Mouse (Mus musculus) T-helper 1 cell (primary cell): Measurements from ENCODE around the gene Tmcc3.

Source experiments
- in situ Hi-C: fragments of 300-600 bp; cut with MboI, MseI; formaldehyde crosslinking; loops from one replicate; pipeline ENCODE4 v1.15.1; 2025; ENCODE audit warnings: high pct_unique_total_duplicates

The Tmcc3 gene

GRCm38 (mm10) chr10:94415950-94416844 lies 104.4 kb downstream of the Tmcc3 start:
- in situ Hi-C loops, result no loop called here

GRCm38 (mm10) chr10:94417643-94418042 lies 105.9 kb downstream of the Tmcc3 start:
- in situ Hi-C loops, result no loop called here

DNA sequence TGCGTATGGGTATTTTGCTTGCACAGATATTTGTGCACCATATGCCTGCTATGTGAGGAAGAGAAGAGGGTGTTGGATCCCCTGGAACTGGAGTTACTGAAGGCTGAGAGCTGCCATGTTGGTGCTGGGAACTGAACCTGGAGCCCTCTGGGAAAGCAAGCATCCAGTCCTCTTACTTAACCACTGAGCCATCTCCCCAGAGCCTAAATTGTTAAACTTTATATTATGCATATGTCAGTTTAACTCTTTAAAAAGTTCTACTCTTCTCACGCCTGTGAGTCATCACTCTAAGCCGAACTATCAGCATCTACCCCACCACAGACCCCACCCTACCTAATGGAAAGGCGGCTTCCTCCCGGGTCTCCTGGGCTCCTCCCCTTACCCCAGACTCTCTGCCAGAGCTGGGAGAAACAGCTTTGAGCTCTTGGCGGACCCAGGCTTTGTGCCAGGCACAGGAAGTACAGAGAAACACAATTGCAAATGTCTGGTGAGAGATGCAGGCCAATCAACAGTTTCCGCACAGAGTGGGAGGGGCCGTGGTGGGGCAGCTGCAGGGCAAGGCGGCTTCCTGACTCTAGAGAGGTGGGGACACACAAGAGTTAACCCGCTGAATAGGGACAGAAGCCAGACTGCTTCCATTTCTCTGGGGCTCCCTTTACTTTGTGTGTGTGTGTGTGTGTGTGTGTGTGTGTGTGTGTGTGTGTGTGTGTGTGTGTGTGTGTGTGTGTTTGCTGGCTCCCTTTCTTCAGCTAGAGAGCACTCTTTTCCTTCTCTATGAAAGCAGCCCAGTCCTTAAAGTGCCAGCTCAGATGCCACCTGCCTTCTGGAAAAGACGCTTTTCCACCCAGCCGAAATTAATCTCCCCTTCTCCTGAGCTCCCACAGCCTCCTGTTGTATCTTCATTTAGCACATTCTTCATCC lies 114.5 kb downstream of the Tmcc3 start:
- in situ Hi-C loops, result no loop called here

GRCm38 (mm10) chr10:94426921-94427270 lies 115.1 kb downstream of the Tmcc3 start:
- in situ Hi-C loops, result no loop called here

GRCm38 (mm10) chr10:94428186-94428942 lies 116.6 kb downstream of the Tmcc3 start:
- in situ Hi-C loops, result no loop called here

- in situ Hi-C loops, result no loop called here
Observed at GRCm38 (mm10) chr10:94430566-94430965, 118.8 kb downstream of the Tmcc3 start.

GRCm38 (mm10) chr10:94432933-94433332 lies 121.2 kb downstream of the Tmcc3 start:
- in situ Hi-C loops, result no loop called here

DNA sequence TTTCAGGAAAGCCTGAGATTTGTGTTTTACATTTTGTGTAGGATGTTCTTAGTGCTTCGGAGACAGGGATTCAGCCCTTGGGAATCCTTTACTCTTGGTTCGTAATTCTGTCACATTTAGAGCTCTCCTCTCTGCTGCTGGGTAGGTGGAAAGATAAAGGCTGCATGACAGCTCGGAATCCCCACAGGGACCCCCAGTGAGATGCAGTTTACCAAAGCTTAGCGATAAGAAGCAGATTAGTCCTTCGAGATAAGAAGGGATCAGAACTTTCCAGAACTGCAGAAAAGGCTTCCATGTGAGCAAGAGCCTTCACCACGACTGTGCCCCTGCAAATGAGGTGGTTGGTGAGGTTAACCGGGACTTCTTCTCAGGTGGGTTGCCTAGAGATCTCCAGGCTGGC lies 122.2 kb downstream of the Tmcc3 start:
- in situ Hi-C loops, result no loop called here

- in situ Hi-C loops, result no loop called here
Observed at GRCm38 (mm10) chr10:94442725-94443124, 131.0 kb downstream of the Tmcc3 start.

GRCm38 (mm10) chr10:94443453-94443852 lies 131.7 kb downstream of the Tmcc3 start:
- in situ Hi-C loops, result no loop called here

GRCm38 (mm10) chr10:94445192-94445591 lies 133.4 kb downstream of the Tmcc3 start:
- in situ Hi-C loops, result no loop called here

DNA sequence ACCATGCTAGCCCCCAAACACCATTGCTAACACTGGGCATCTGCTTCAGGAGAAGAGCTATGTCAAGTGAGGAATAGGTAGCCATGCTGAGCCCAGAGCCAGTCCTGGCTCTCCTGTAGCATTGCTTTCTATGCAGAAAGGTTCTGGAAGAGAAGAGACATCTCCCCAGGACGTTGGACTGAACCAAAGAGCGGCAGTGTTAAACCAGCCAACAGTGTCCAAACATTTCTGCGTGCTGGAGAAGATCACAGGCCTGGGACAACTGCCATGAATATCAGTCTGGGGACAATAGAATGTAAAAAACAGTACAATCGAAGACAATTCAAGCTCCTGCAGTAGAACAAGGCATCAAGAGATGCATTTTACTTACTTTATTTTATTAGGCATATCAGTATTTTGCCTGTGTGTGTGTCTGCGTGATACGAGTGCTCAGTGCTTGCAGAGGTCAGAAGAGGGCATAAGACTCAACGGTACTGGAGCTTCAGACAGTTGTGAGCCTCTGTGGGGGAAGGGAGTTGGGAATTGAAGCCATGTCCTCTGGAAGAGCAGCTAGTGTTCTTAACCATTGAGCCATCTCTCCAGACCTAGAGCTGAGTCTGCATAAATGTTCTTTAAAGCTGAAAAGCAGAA lies 134.7 kb downstream of the Tmcc3 start:
- in situ Hi-C loops, result no loop called here

- in situ Hi-C loops, result no loop called here
Observed at GRCm38 (mm10) chr10:94449676-94450075, 137.9 kb downstream of the Tmcc3 start.

- in situ Hi-C loops, result no loop called here
Observed at GRCm38 (mm10) chr10:94450781-94451180, 139.0 kb downstream of the Tmcc3 start.

DNA sequence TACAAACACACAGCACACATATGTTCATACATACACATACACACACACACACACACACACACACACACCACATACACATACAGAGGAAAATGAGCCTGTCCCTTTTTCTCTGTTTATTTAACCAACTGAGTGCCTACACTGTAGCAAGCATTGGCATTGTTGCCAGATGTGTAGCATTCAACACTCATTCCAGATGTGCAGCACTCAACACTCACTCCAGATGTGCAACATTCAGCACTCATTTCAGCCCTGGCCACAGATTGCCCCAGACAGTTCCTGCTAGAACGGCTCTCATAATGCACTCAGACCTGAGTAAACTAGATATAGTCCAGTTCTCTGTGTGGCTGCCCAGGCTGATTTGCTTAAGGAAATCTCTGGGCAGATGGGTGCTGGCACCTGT lies 145.7 kb downstream of the Tmcc3 start:
- in situ Hi-C loops, result no loop called here

- in situ Hi-C loops, result no loop called here
Observed at GRCm38 (mm10) chr10:94458690-94459089, 146.9 kb downstream of the Tmcc3 start.

DNA sequence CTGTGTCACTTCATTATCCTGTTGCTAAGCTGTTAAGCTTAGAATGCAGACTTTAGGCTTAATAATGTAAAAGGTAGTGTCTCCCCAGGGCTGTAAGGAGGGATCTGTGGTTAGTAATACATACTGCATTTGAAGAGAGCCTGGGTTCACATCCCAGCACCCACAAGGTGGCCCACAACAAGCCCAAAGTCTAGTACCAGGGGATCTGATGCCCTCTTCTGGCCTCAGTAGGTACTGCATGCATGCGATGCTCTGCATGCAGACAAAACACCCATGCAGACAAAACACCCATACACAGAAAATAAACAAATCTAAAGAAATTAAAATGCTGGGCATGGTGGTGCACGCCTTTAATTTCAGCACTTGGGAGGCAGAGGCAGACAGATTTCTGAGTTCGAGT lies 149.6 kb downstream of the Tmcc3 start:
- in situ Hi-C loops, result no loop called here

- in situ Hi-C loops, result no loop called here
Observed at GRCm38 (mm10) chr10:94461871-94462270, 150.1 kb downstream of the Tmcc3 start.

DNA sequence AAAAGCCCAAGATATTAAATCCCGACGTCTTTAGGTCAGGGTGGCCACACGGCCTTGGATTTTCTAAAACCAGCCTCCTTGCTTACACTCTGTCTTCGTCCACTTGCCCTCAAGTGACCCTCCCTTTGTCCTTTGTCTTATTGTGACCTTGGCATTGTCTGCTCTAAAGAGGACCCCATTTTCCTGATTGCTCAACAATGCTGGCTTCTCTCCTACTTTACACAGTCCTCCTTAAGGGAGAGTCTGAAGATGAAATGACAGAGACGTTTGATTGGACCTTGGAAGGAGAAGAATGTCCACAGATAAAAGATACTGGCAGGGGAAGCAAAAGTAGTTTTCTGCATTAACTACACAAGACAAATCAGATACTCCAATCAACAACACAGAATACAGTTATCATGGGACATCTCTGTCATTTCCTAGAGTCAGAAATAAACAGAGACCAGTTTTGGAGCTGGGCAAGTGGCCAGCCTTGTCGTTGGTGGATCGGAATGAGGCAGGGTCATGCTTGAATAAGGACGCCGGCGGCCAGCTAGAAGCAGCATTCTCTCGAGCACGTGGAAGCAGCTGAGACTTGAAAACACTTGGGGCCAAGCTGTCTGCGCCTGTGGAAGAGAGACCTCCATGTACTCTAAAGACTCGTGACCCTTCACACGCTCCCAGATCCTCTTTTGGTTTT lies 150.8 kb downstream of the Tmcc3 start:
- in situ Hi-C loops, result no loop called here

DNA sequence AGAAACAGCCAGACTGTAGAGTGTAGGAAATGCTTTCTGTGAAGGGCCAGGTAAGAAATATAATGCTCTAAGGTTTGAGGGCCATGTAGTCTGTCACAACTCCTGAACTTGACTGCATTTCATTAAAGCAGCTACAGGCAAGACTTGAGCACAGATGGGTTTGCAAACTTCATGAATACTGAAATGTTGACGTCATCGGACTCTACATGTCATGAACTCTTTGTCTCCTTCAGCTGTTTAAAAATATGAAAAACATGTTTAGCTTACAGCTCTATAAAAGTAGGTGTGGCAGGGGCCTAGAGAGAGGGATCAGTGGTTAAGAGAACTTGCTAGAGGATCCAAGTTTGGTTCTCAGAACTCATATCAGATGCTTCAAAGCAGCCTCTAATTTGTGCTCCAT lies 151.7 kb downstream of the Tmcc3 start:
- in situ Hi-C loops, result no loop called here

GRCm38 (mm10) chr10:94465646-94466045 lies 153.9 kb downstream of the Tmcc3 start:
- in situ Hi-C loops, result no loop called here
